Mouse (Mus musculus): ENCODE results near the gene Mrtfa.

DNA sequence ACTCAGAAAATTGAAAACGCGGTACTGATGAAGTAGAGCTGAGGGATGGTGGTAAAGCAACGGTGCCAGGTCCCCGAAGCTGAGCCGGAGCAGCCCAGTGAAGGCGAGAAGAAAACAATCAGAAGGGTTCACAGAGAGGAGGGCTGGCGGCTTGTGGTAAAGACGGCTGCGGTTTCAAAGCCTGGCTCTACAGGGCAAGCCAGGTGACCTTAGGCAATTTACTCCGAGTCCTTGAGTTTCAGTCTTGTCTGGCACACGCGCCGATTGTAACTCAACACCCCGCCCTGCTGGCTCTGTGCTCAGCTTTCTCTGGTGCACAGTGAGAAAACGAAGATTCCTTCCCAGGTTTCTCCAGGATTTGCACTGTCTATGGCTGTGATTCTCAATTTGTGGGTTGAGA lies 22.4 kb upstream of the Mrtfa start:
- no peak for TF ChIP-seq POLR2A (IDR thresholded peaks at IDR 0.05; ENCODE audit: insufficient read depth, low read length)
- TF ChIP-seq EP300 (IDR thresholded peaks at IDR 0.05; ENCODE audit: insufficient read depth, low read depth, low read length): no peak

Data from ES-Bruce4 (cell line).